Mouse (Mus musculus) hematopoietic stem cell, adult 5-6 weeks (primary cell): ENCODE results near the gene Edf1. TPM values are rescaled to one million over a fixed set of nuclear protein-coding genes. Genes with fewer than 3 reads are reported as not detected.
A peak's percentile ranks its signal among the peaks of the same experiment; 100 is the strongest.
"Not testable (repeated sequence)": the region's sequence is repeated elsewhere in the genome, so short reads cannot be mapped to it uniquely, and the experiment has no call there.

Experiments used
- ATAC-seq, 2 experiments: fragments of 125-278 bp in 1 of 2; replicated peaks in 1 of 2; 2 replicates each; pipeline ENCODE4 v1.8.0; 2016 to 2017; ENCODE audit warnings: inconsistent platforms in 2 of 2, mild to moderate bottlenecking in 2 of 2, moderate number of reproducible peaks in 2 of 2, low read depth in 1 of 2, moderate TSS enrichment in 1 of 2; ENCODE audit not compliant: low FRiP score in 2 of 2, poor library complexity in 2 of 2, severe bottlenecking in 2 of 2, insufficient read depth in 1 of 2, low TSS enrichment in 1 of 2
- total RNA-seq: library from RNA; stranded (forward); fragments of 172-1452, 232-1000 nt; gene quantifications from 2 replicates; pipeline ENCODE4 v1.2.3, GENCODE M21; 2017

Gene Edf1
- total RNA-seq, result 68.7 and 71.1 TPM in 2 replicates

- ATAC-seq, result peak; percentile 96 to 98
Measured at GRCm38 (mm10) chr2:25557221-25557963, at the start of gene Edf1. Gene Edf1 (plus strand): TSS chr2:25557847.

GRCm38 (mm10) chr2:25509912-25510311 is 47.7 kb upstream of the Edf1 start:
- ATAC-seq, result no peak

- ATAC-seq, result no peak
Measured at GRCm38 (mm10) chr2:25526510-25527302, 30.9 kb upstream of the Edf1 start.

GRCm38 (mm10) chr2:25533707-25534106 is 23.9 kb upstream of the Edf1 start:
- ATAC-seq, result no peak

- ATAC-seq, result peak in 1 of 2 experiments; percentile 42; a peak in 2 of 4 replicates
Measured at GRCm38 (mm10) chr2:25534178-25534865, 23.3 kb upstream of the Edf1 start.

- no peak for ATAC-seq
Measured at GRCm38 (mm10) chr2:25534866-25535182, 22.8 kb upstream of the Edf1 start.

- ATAC-seq, result no peak
Measured at GRCm38 (mm10) chr2:25536531-25536930, 21.1 kb upstream of the Edf1 start.

GRCm38 (mm10) chr2:25540541-25540948 is 17.1 kb upstream of the Edf1 start:
- ATAC-seq, result no peak

- no peak for ATAC-seq
Measured at GRCm38 (mm10) chr2:25541644-25542367, 15.8 kb upstream of the Edf1 start.

GRCm38 (mm10) chr2:25545996-25546810 is 11.4 kb upstream of the Edf1 start:
- peak in 1 of 2 experiments; percentile 20; a peak in 2 of 4 replicates for ATAC-seq

GRCm38 (mm10) chr2:25546811-25547491 is 10.7 kb upstream of the Edf1 start, which contains the start of gene Traf2:
Gene Traf2 (minus strand): TSS chr2:25546940.
- peak; percentile 98 for ATAC-seq

- peak in 1 of 2 experiments; percentile 12; a peak in 1 of 4 replicates for ATAC-seq
Measured at GRCm38 (mm10) chr2:25549021-25549991, 8.3 kb upstream of the Edf1 start.

GRCm38 (mm10) chr2:25551186-25551585 is 6.5 kb upstream of the Edf1 start:
- ATAC-seq, result 0 out of 4 replicates have a peak, but pooled peaks of 1 of the 2 experiments have one; percentile 16

- ATAC-seq, result not testable (repeated sequence)
Measured at GRCm38 (mm10) chr2:25553171-25553786, 4.4 kb upstream of the Edf1 start.

GRCm38 (mm10) chr2:25555479-25555878 is 2.2 kb upstream of the Edf1 start:
- ATAC-seq, result not testable (repeated sequence)
